In the genomic region with DNA sequence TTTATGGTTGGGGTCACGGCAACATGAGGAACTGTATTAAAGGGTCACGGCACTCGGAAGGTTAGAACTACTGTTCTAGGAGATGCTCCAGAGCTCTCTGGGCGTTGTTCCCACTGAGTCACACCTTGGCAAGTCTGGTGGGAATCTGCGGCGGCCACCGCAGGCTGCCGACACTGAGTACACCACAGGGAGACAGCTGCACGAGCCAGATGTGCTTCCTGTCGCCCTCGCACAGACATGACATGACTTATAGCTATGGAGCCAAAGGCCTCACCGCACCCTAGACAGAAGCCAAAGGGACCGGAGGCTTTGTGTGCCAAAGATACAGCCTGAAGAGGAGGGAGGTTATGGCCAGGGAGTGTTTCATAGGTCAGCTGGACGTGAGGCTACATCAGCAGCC, we compare ENCODE assay signal across 10 mouse cellular contexts. TPM values are rescaled to one million over a fixed set of nuclear protein-coding genes. Genes with fewer than 3 reads are reported as not detected.
A peak's percentile ranks its signal among the peaks of the same experiment; 100 is the strongest.
DNase-seq lines count a peak whose midpoint lies in the region; ATAC-seq lines count a peak whose summit lies in the region.
"Had no signal": no experiment of that assay in that cellular context is flagged by ENCODE, and none has a peak within 500 bp of the region (broad histone marks: within the 10 kb centered on the region; RNA-seq: fewer than 3 reads in every experiment).

No protein-coding gene starts in this region.

- no peak for ATAC-seq in forebrain, embryonic 16.5 days
- no peak for ATAC-seq in activated CD4-positive, CD25-positive, alpha-beta regulatory T cell, adult 4 months

- no peak overlapping the region for H3K4me3 ChIP-seq in forebrain, embryonic 16.5 days (replicated peaks; ENCODE audit: low read length)
- H3K4me3 ChIP-seq: embryonic facial prominence, embryonic 15.5 days had no signal

- H3K4me2 ChIP-seq in forebrain, embryonic 16.5 days (ENCODE audit: low read length), result no peak overlapping the region
- H3K4me2 ChIP-seq: embryonic facial prominence, embryonic 15.5 days had no signal

- no peaks in the 10 kb centered on the region for H3K9me3 ChIP-seq in forebrain, embryonic 16.5 days (ENCODE audit: control insufficient read depth, low read length)
- H3K9me3 ChIP-seq: embryonic facial prominence, embryonic 15.5 days had no signal

- H3K27ac ChIP-seq in forebrain, embryonic 16.5 days (ENCODE audit: low read length), result no peak overlapping the region
- H3K27ac ChIP-seq: embryonic facial prominence, embryonic 15.5 days had no signal

- no peak overlapping the region for H3K9ac ChIP-seq in forebrain, embryonic 16.5 days (replicated peaks; ENCODE audit: low read depth, low read length)
- H3K9ac ChIP-seq: embryonic facial prominence, embryonic 15.5 days had no signal

- H3K27me3 ChIP-seq in forebrain, embryonic 16.5 days (replicated peaks; ENCODE audit: control insufficient read depth, insufficient read depth, low read length), result no peaks in the 10 kb centered on the region
- H3K27me3 ChIP-seq: embryonic facial prominence, embryonic 15.5 days had no signal

- 85% methylated on average over 14 of the region's 14 CpGs for WGBS in forebrain, embryonic 16.5 days

- peaks cover 24% of the 10 kb centered on the region for H3K4me1 ChIP-seq in forebrain, embryonic 16.5 days (replicated peaks; ENCODE audit: control insufficient read depth, insufficient read depth, low read length)
- H3K4me1 ChIP-seq: embryonic facial prominence, embryonic 15.5 days had no signal

- DNase-seq in 3134 (ENCODE audit: extremely low read depth, insufficient read length, low spot score) (peak; percentile 87), NIH3T3 (ENCODE audit: low read depth) (peak; percentile 38)
- peak; percentile 76 for DNase-seq in gastrocnemius, postnatal 14 days
- DNase-seq in kidney, postnatal 14 days, result peak; percentile 55
- no peak for DNase-seq in layer of hippocampus, adult 18-20 months (ENCODE audit: low spot score in 2 of 2)
- no peak for DNase-seq in spleen, postnatal 4 days (ENCODE audit: low spot score in 2 of 2)

- peaks cover under 1% of the 10 kb centered on the region; the same call in 1 of the 2 replicates for H3K36me3 ChIP-seq in forebrain, embryonic 16.5 days (ENCODE audit: control insufficient read depth, insufficient read depth)

- intact Hi-C loops in gastrocnemius, postnatal 14 days (cut with DNase I; ENCODE audit: low total_unique reads), result no loop called here

RNA-seq across cellular contexts. Expression of a gene that starts 22.3 kb away (rescaled TPM):
- 10 to 100 TPM; 18.0 to 20.0 TPM for total RNA-seq in gastrocnemius, postnatal 14 days (2021)
- 76.8 and 80.8 TPM in 2 replicates for polyA plus RNA-seq in forebrain, embryonic 16.5 days (2015; fragmentation: Nextera tagmentation; extraction: Ambion mirVana)
- total RNA-seq in layer of hippocampus, adult 18-20 months (2021), result 10 to 100 TPM; 27.2 to 28.9 TPM
- 100 to 1,000 TPM; 151 to 166 TPM for polyA plus RNA-seq in activated CD4-positive, CD25-positive, alpha-beta regulatory T cell, adult 4 months (2017; shearing (Covaris generic))

RNA-seq across cellular contexts. Expression of a gene that starts 22.4 kb away (rescaled TPM):
- 10 to 100 TPM; 47.4 to 50.7 TPM for total RNA-seq in gastrocnemius, postnatal 14 days (2021)
- polyA plus RNA-seq in forebrain, embryonic 16.5 days (2015; fragmentation: Nextera tagmentation; extraction: Ambion mirVana), result 108 and 141 TPM in 2 replicates
- total RNA-seq in layer of hippocampus, adult 18-20 months (2021), result 10 to 100 TPM; 59.3 to 60.2 TPM
- 100 to 1,000 TPM in 1 of 2 experiments, 10 to 100 TPM in 1; 96.4 to 138 TPM for polyA plus RNA-seq in activated CD4-positive, CD25-positive, alpha-beta regulatory T cell, adult 4 months (2017; shearing (Covaris generic))

RNA-seq across cellular contexts. Expression of a gene that starts 52.0 kb away (rescaled TPM):
- total RNA-seq in gastrocnemius, postnatal 14 days (2021), result not detected
- 3.4 and 4.2 TPM in 2 replicates for polyA plus RNA-seq in forebrain, embryonic 16.5 days (2015; fragmentation: Nextera tagmentation; extraction: Ambion mirVana)
- 10 to 100 TPM in 1 of 2 experiments, 1 to 10 TPM in 1; 9.2 to 10.4 TPM for total RNA-seq in layer of hippocampus, adult 18-20 months (2021)
- polyA plus RNA-seq in activated CD4-positive, CD25-positive, alpha-beta regulatory T cell, adult 4 months (2017; shearing (Covaris generic)), result not detected
- polyA plus RNA-seq: heart, embryonic 14.5 days had no signal

Comparison
In these comparisons a context has a peak if more than half of its experiments do, and no peak if none do; other contexts are left out.
1. DNase-seq: peak in 3134 (single experiment), NIH3T3 (single experiment), gastrocnemius, postnatal 14 days (single experiment) and kidney, postnatal 14 days (single experiment); none in layer of hippocampus, adult 18-20 months (0 of 2) and spleen, postnatal 4 days (0 of 2).
2. RNA of a gene that starts 52.0 kb away (total RNA-seq): 9.2 to 10.4 TPM in layer of hippocampus, adult 18-20 months; not detected in gastrocnemius, postnatal 14 days; every median in the first group is over 10 times any median in the second.